In the genomic region with DNA sequence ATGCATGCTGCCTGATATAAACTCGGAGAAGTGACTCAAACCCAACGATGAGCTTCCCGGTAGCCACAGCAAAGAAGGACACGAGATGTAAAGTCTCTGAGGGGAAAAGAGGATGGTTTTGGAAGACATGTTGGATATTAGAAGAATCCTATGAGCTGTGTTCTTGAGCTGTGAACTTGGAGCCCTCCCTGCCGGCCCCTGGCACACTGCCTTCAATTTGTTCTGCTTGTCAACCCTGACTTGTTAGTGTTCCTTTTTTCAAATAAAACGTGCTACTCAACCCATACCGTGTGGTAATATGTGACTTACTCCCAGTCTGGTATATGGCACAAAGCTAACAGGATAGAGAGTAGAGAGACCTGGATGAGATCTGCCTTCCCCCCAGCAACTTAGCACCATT, we compare ENCODE assay signal across 19 mouse cellular contexts. TPM values are rescaled to one million over a fixed set of nuclear protein-coding genes. Genes with fewer than 3 reads are reported as not detected.
DNase-seq lines count a peak whose midpoint lies in the region; ATAC-seq and TF ChIP-seq lines count a peak whose summit lies in the region.
"Had no signal": no experiment of that assay in that cellular context is flagged by ENCODE, and none has a peak within 500 bp of the region (broad histone marks: within the 10 kb centered on the region; RNA-seq: fewer than 3 reads in every experiment).

No protein-coding gene starts in this region.

- intact Hi-C loops in left cerebral cortex, postnatal 4 days (cut with DNase I): no loop called here
- intact Hi-C loops in left cerebral cortex, postnatal 10 days (cut with DNase I): no loop called here

- H3K9me3 ChIP-seq in forebrain, postnatal 0 days (ENCODE audit: low read length): no peaks in the 10 kb centered on the region
- no peaks in the 10 kb centered on the region for H3K9me3 ChIP-seq in hindbrain, postnatal 0 days (ENCODE audit: low read length)
- H3K9me3 ChIP-seq in midbrain, postnatal 0 days (ENCODE audit: low read length): no peaks in the 10 kb centered on the region
- H3K9me3 ChIP-seq in heart, embryonic 11.5 days (replicated peaks; ENCODE audit: control insufficient read depth, low read length): no peaks in the 10 kb centered on the region
- H3K9me3 ChIP-seq: heart, embryonic 13.5 days had no signal

- 53% methylated on average over 7 of the region's 7 CpGs for WGBS in forebrain, postnatal 0 days
- WGBS in hindbrain, postnatal 0 days: 24% methylated on average over 7 of the region's 7 CpGs
- 42% methylated on average over 7 of the region's 7 CpGs for WGBS in midbrain, postnatal 0 days
- 74% methylated on average over 7 of the region's 7 CpGs for WGBS in heart, embryonic 11.5 days (ENCODE audit: insufficient replicate concordance)

- no peak for ATAC-seq in forebrain, postnatal 0 days
- no peak for ATAC-seq in hindbrain, postnatal 0 days
- no peak for ATAC-seq in midbrain, postnatal 0 days (ENCODE audit: low FRiP score)
- no peak for ATAC-seq in megakaryocyte, adult 5-6 weeks (ENCODE audit: poor library complexity, severe bottlenecking)
- ATAC-seq in heart, embryonic 11.5 days (replicated peaks; ENCODE audit: insufficient number of reproducible peaks, low FRiP score, low TSS enrichment): no peak

- H3K4me3 ChIP-seq in forebrain, postnatal 0 days (ENCODE audit: low read depth, low read length): no peak overlapping the region
- H3K4me3 ChIP-seq in hindbrain, postnatal 0 days (ENCODE audit: low read length): no peak overlapping the region
- H3K4me3 ChIP-seq in midbrain, postnatal 0 days (ENCODE audit: low read depth, low read length): no peak overlapping the region
- no peak overlapping the region for H3K4me3 ChIP-seq in heart, embryonic 11.5 days (ENCODE audit: low read depth, low read length)
- H3K4me3 ChIP-seq: erythroblast, embryonic 14.5 days; heart, embryonic 13.5 days had no signal

- peak overlapping the region; percentile 74 for H3K27ac ChIP-seq in forebrain, postnatal 0 days (ENCODE audit: low read depth, low read length)
- H3K27ac ChIP-seq in hindbrain, postnatal 0 days: peak overlapping the region; percentile 75
- H3K27ac ChIP-seq in midbrain, postnatal 0 days (ENCODE audit: low read depth, low read length): peak overlapping the region; percentile 67
- H3K27ac ChIP-seq in heart, embryonic 11.5 days (ENCODE audit: low read depth, low read length): no peak overlapping the region
- H3K27ac ChIP-seq: heart, embryonic 13.5 days; macrophage had no signal

- no peak overlapping the region for H3K9ac ChIP-seq in forebrain, postnatal 0 days
- no peak overlapping the region for H3K9ac ChIP-seq in hindbrain, postnatal 0 days (replicated peaks; ENCODE audit: low read length)
- H3K9ac ChIP-seq in midbrain, postnatal 0 days (replicated peaks; ENCODE audit: low read length, poor library complexity, severe bottlenecking): no peak overlapping the region
- H3K9ac ChIP-seq in heart, embryonic 11.5 days (ENCODE audit: low read depth, low read length): no peak overlapping the region
- H3K9ac ChIP-seq: heart, embryonic 13.5 days; lung, embryonic 14.5 days had no signal

- H3K36me3 ChIP-seq in forebrain, postnatal 0 days (ENCODE audit: insufficient read depth): no peaks in the 10 kb centered on the region
- H3K36me3 ChIP-seq in hindbrain, postnatal 0 days (ENCODE audit: insufficient read depth, low read length): no peaks in the 10 kb centered on the region
- H3K36me3 ChIP-seq in midbrain, postnatal 0 days (ENCODE audit: insufficient read depth, low read length): no peaks in the 10 kb centered on the region
- no peaks in the 10 kb centered on the region for H3K36me3 ChIP-seq in heart, embryonic 11.5 days (ENCODE audit: control insufficient read depth, insufficient read depth, low read length)
- H3K36me3 ChIP-seq: heart, embryonic 13.5 days had no signal

- DNase-seq in left cerebral cortex, postnatal 4 days: peak; percentile 56
- DNase-seq in left cerebral cortex, postnatal 10 days (ENCODE audit: extremely low spot score in 1 of 2, low spot score in 2 of 2): no peak
- DNase-seq in forebrain, postnatal 0 days: no peak
- DNase-seq in hindbrain, postnatal 0 days (ENCODE audit: low spot score): peak; percentile 40
- no peak for DNase-seq in midbrain, postnatal 0 days (ENCODE audit: low spot score)
- DNase-seq in cerebellum, adult 11-12 months: no peak
- DNase-seq: adrenal gland, postnatal 14 days; cerebellum, postnatal 36 days; heart, postnatal 4 days; kidney, adult 11 months; kidney, postnatal 14 days; lung, embryonic 14.5 days; thymus, postnatal 14 days had no signal

- H3K4me1 ChIP-seq in forebrain, postnatal 0 days (ENCODE audit: insufficient read depth): peaks cover 17% of the 10 kb centered on the region
- peaks cover 5% of the 10 kb centered on the region; the same call in 1 of the 2 replicates for H3K4me1 ChIP-seq in hindbrain, postnatal 0 days (ENCODE audit: insufficient read depth, low read length)
- H3K4me1 ChIP-seq in midbrain, postnatal 0 days (ENCODE audit: insufficient read depth, low read length): peaks cover 16% of the 10 kb centered on the region; the same call in 1 of the 2 replicates
- no peaks in the 10 kb centered on the region for H3K4me1 ChIP-seq in heart, embryonic 11.5 days (ENCODE audit: control insufficient read depth, insufficient read depth, low read length)
- H3K4me1 ChIP-seq: heart, embryonic 13.5 days had no signal

- no peaks in the 10 kb centered on the region for H3K27me3 ChIP-seq in forebrain, postnatal 0 days (ENCODE audit: insufficient read depth, low read length)
- no peaks in the 10 kb centered on the region for H3K27me3 ChIP-seq in hindbrain, postnatal 0 days (ENCODE audit: insufficient read depth, low read length)
- H3K27me3 ChIP-seq in midbrain, postnatal 0 days (ENCODE audit: insufficient read depth, low read length): no peaks in the 10 kb centered on the region
- H3K27me3 ChIP-seq in heart, embryonic 11.5 days (ENCODE audit: control insufficient read depth, insufficient read depth, low read length): no peaks in the 10 kb centered on the region

- H3K4me2 ChIP-seq in forebrain, postnatal 0 days (ENCODE audit: low read depth): no peak overlapping the region
- no peak overlapping the region for H3K4me2 ChIP-seq in hindbrain, postnatal 0 days (ENCODE audit: low read depth, low read length)
- H3K4me2 ChIP-seq in midbrain, postnatal 0 days (ENCODE audit: low read depth, low read length, poor library complexity, severe bottlenecking): no peak overlapping the region
- H3K4me2 ChIP-seq in heart, embryonic 11.5 days: no peak overlapping the region
- H3K4me2 ChIP-seq: heart, embryonic 13.5 days; liver, embryonic 11.5 days; lung, embryonic 14.5 days had no signal

- no peak for TF ChIP-seq CTCF in forebrain, postnatal 0 days (IDR thresholded peaks at IDR 0.05; ENCODE audit: low read depth)
- no peak for TF ChIP-seq CTCF in hindbrain, postnatal 0 days (IDR thresholded peaks at IDR 0.05; ENCODE audit: low read depth)
- no peak for TF ChIP-seq CTCF in midbrain, postnatal 0 days (IDR thresholded peaks at IDR 0.05)

RNA-seq across cellular contexts. Expression of a gene that starts 59.3 kb away (rescaled TPM):
- 1 to 10 TPM; 8.5 to 8.6 TPM for total RNA-seq in left cerebral cortex, postnatal 4 days (2021)
- total RNA-seq in left cerebral cortex, postnatal 10 days (2021): 1 to 10 TPM; 8.5 to 8.9 TPM
- 13.6 and 18.7 TPM in 2 replicates for total RNA-seq in forebrain, postnatal 0 days (2014; rRNA removed)
- polyA plus RNA-seq in forebrain, postnatal 0 days (2015; fragmentation: Nextera tagmentation; extraction: Ambion mirVana): 11.7 and 12.2 TPM in 2 replicates
- 22.2 and 25.8 TPM in 2 replicates for total RNA-seq in hindbrain, postnatal 0 days (2014; rRNA removed)
- 12.8 and 13.1 TPM in 2 replicates for polyA plus RNA-seq in hindbrain, postnatal 0 days (2015; fragmentation: Nextera tagmentation; extraction: Ambion mirVana)
- total RNA-seq in midbrain, postnatal 0 days (2014; rRNA removed): 16.0 and 19.8 TPM in 2 replicates
- 12.7 and 14.6 TPM in 2 replicates for polyA plus RNA-seq in midbrain, postnatal 0 days (2015; fragmentation: Nextera tagmentation; extraction: Ambion mirVana)
- 5.6 and 7.6 TPM in 2 replicates for total RNA-seq in megakaryocyte, adult 5-6 weeks (2015)
- total RNA-seq in megakaryocyte, adult 5-6 weeks (2017): 6.4 and 7.7 TPM in 2 replicates
- polyA plus RNA-seq in heart, embryonic 11.5 days (2014; fragmentation: Nextera tagmentation; extraction: Ambion mirVana): 14.7 and 16.2 TPM in 2 replicates

Comparison
In these comparisons a context has a peak if more than half of its experiments do, and no peak if none do; other contexts are left out.
1. DNase-seq: peak in left cerebral cortex, postnatal 4 days (single experiment) and hindbrain, postnatal 0 days (single experiment); none in left cerebral cortex, postnatal 10 days (0 of 2), forebrain, postnatal 0 days (single experiment), midbrain, postnatal 0 days (single experiment) and cerebellum, adult 11-12 months (single experiment).